Comparison of ENCODE assay signal across 7 mouse cellular contexts in the genomic region with DNA sequence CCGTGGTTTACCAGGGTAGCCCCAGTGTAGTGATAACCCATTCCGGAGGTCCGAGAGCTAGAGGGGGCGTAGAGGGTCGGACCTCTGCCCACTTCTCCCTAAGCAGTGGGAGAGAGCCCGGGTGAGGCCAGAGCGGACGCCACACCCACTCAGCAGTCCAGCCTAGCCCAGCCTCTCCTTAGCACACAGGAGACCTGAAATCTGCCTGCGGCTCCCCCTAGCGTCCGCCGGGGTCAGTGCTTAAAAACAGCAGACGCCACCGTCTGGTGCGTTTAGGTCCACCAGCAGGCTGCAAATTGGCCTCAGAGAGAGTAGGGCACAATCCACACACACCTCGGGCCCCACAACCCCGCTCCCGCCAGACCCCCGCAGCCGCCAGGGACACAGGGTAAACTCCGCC. TPM values are rescaled to one million over a fixed set of nuclear protein-coding genes. Genes with fewer than 3 reads are reported as not detected.
DNase-seq lines count a peak whose midpoint lies in the region; ATAC-seq and TF ChIP-seq lines count a peak whose summit lies in the region.

No protein-coding gene starts in this region.

- H3K27ac ChIP-seq in embryonic facial prominence, embryonic 13.5 days = peak overlapping the region; percentile 63
- peak overlapping the region; percentile 44; the same call in 1 of the 2 replicates for H3K27ac ChIP-seq in limb, embryonic 14.5 days (replicated peaks; ENCODE audit: low read depth, low read length)
- H3K27ac ChIP-seq in midbrain, postnatal 0 days (ENCODE audit: low read depth, low read length) = no peak overlapping the region

- WGBS in embryonic facial prominence, embryonic 13.5 days = 2% methylated on average over 21 of the region's 21 CpGs
- WGBS in limb, embryonic 14.5 days = 0% methylated on average over 16 of the region's 21 CpGs
- 1% methylated on average over 21 of the region's 21 CpGs for WGBS in midbrain, postnatal 0 days

- DNase-seq in adrenal gland, postnatal 4 days (ENCODE audit: low spot score in 2 of 2) = peak; percentile 82 to 85
- peak; percentile 92 for DNase-seq in heart, adult 8-10 months (ENCODE audit: low spot score)
- peak; percentile 87 to 92 for DNase-seq in kidney, adult 8-10 months
- peak; percentile 87 for DNase-seq in limb, embryonic 14.5 days (ENCODE audit: low spot score)
- DNase-seq in midbrain, postnatal 0 days (ENCODE audit: low spot score) = peak; percentile 92
- DNase-seq in spleen, postnatal 10 days (ENCODE audit: low spot score in 2 of 2) = peak; percentile 69 to 87

- peak; percentile 66 for ATAC-seq in embryonic facial prominence, embryonic 13.5 days (ENCODE audit: insufficient number of reproducible peaks, insufficient read depth, low FRiP score, low TSS enrichment, low read depth)
- peak; percentile 86 for ATAC-seq in limb, embryonic 14.5 days (ENCODE audit: low FRiP score, low read depth)
- peak; percentile 78 for ATAC-seq in midbrain, postnatal 0 days (ENCODE audit: low FRiP score)

- H3K4me3 ChIP-seq in embryonic facial prominence, embryonic 13.5 days = peak overlapping the region; percentile 41
- H3K4me3 ChIP-seq in limb, embryonic 14.5 days (replicated peaks; ENCODE audit: low read length) = peak overlapping the region; percentile 32
- peak overlapping the region; percentile 25; the same call in 1 of the 2 replicates for H3K4me3 ChIP-seq in midbrain, postnatal 0 days (ENCODE audit: low read depth, low read length)

- no peaks in the 10 kb centered on the region for H3K9me3 ChIP-seq in embryonic facial prominence, embryonic 13.5 days
- no peaks in the 10 kb centered on the region for H3K9me3 ChIP-seq in limb, embryonic 14.5 days (ENCODE audit: control insufficient read depth, low read length)
- no peaks in the 10 kb centered on the region for H3K9me3 ChIP-seq in midbrain, postnatal 0 days (ENCODE audit: low read length)

- H3K36me3 ChIP-seq in embryonic facial prominence, embryonic 13.5 days = no peaks in the 10 kb centered on the region
- no peaks in the 10 kb centered on the region for H3K36me3 ChIP-seq in limb, embryonic 14.5 days (ENCODE audit: control insufficient read depth, insufficient read depth, low read length)
- H3K36me3 ChIP-seq in midbrain, postnatal 0 days (ENCODE audit: insufficient read depth, low read length) = no peaks in the 10 kb centered on the region

- TF ChIP-seq POLR2A in limb, embryonic 14.5 days (IDR thresholded peaks at IDR 0.05; ENCODE audit: borderline replicate concordance, extremely low read depth, insufficient read depth, insufficient read length) = no peak

- peaks cover 23% of the 10 kb centered on the region for H3K27me3 ChIP-seq in embryonic facial prominence, embryonic 13.5 days
- H3K27me3 ChIP-seq in limb, embryonic 14.5 days (ENCODE audit: control insufficient read depth, insufficient read depth, low read length) = 0 out of 2 replicates have a peak, but pooled peaks cover 5% of the 10 kb centered on the region
- no peaks in the 10 kb centered on the region for H3K27me3 ChIP-seq in midbrain, postnatal 0 days (ENCODE audit: insufficient read depth, low read length)

- H3K4me1 ChIP-seq in embryonic facial prominence, embryonic 13.5 days = peaks cover 51% of the 10 kb centered on the region
- H3K4me1 ChIP-seq in limb, embryonic 14.5 days (ENCODE audit: control insufficient read depth, insufficient read depth, low read length) = peaks cover 25% of the 10 kb centered on the region
- peaks cover 16% of the 10 kb centered on the region; the same call in 1 of the 2 replicates for H3K4me1 ChIP-seq in midbrain, postnatal 0 days (ENCODE audit: insufficient read depth, low read length)

- H3K9ac ChIP-seq in embryonic facial prominence, embryonic 13.5 days = peak overlapping the region; percentile 59
- H3K9ac ChIP-seq in limb, embryonic 14.5 days (ENCODE audit: low read depth, low read length, severe bottlenecking) = peak overlapping the region; percentile 41
- H3K9ac ChIP-seq in midbrain, postnatal 0 days (replicated peaks; ENCODE audit: low read length, poor library complexity, severe bottlenecking) = peak overlapping the region; percentile 39; the same call in 1 of the 2 replicates

- peak overlapping the region; percentile 59 for H3K4me2 ChIP-seq in embryonic facial prominence, embryonic 13.5 days
- peak overlapping the region; percentile 60 for H3K4me2 ChIP-seq in limb, embryonic 14.5 days (replicated peaks; ENCODE audit: low read depth, low read length, severe bottlenecking)
- peak overlapping the region; percentile 59 for H3K4me2 ChIP-seq in midbrain, postnatal 0 days (ENCODE audit: low read depth, low read length, poor library complexity, severe bottlenecking)

- TF ChIP-seq CTCF in midbrain, postnatal 0 days (IDR thresholded peaks at IDR 0.05) = peak; percentile 95

RNA-seq across cellular contexts. Expression of a gene that starts 3.5 kb away (rescaled TPM):
- 10 to 100 TPM in 1 of 2 experiments, 1 to 10 TPM in 1; 9.6 to 10.4 TPM for total RNA-seq in adrenal gland, postnatal 4 days (2021)
- 10.2 and 12.7 TPM in 2 replicates for polyA plus RNA-seq in embryonic facial prominence, embryonic 13.5 days (2015; fragmentation: Nextera tagmentation; extraction: Ambion mirVana)
- total RNA-seq in heart, adult 8-10 months (2022) = 1 to 10 TPM; 2.1 to 3.6 (median 3.0) TPM
- 11.7 and 14.9 TPM in 2 replicates for polyA plus RNA-seq in limb, embryonic 14.5 days (2012; rRNA removed)
- 7.4 and 7.7 TPM in 2 replicates for polyA plus RNA-seq in limb, embryonic 14.5 days (2014; fragmentation: Nextera tagmentation; extraction: Ambion mirVana)
- 2.4 and 3.3 TPM in 2 replicates for total RNA-seq in midbrain, postnatal 0 days (2014; rRNA removed)
- polyA plus RNA-seq in midbrain, postnatal 0 days (2015; fragmentation: Nextera tagmentation; extraction: Ambion mirVana) = 1.7 and 2.8 TPM in 2 replicates

RNA-seq across cellular contexts. Expression of a gene that starts 6.7 kb away (rescaled TPM):
- total RNA-seq in adrenal gland, postnatal 4 days (2021) = 1 to 10 TPM; 1.1 to 3.0 TPM
- polyA plus RNA-seq in embryonic facial prominence, embryonic 13.5 days (2015; fragmentation: Nextera tagmentation; extraction: Ambion mirVana) = 2.0 and 3.4 TPM in 2 replicates
- not detected for total RNA-seq in heart, adult 8-10 months (2022)
- 11.0 and 17.2 TPM in 2 replicates for polyA plus RNA-seq in limb, embryonic 14.5 days (2012; rRNA removed)
- 19.2 and 22.3 TPM in 2 replicates for polyA plus RNA-seq in limb, embryonic 14.5 days (2014; fragmentation: Nextera tagmentation; extraction: Ambion mirVana)
- total RNA-seq in midbrain, postnatal 0 days (2014; rRNA removed) = 4.4 and 6.4 TPM in 2 replicates
- 18.2 and 19.9 TPM in 2 replicates for polyA plus RNA-seq in midbrain, postnatal 0 days (2015; fragmentation: Nextera tagmentation; extraction: Ambion mirVana)

RNA-seq across cellular contexts. Expression of a gene that starts 29.0 kb away (rescaled TPM):
- 10 to 100 TPM; 17.6 to 25.8 TPM for total RNA-seq in adrenal gland, postnatal 4 days (2021)
- polyA plus RNA-seq in embryonic facial prominence, embryonic 13.5 days (2015; fragmentation: Nextera tagmentation; extraction: Ambion mirVana) = 8.1 and 10.6 TPM in 2 replicates
- total RNA-seq in heart, adult 8-10 months (2022) = 10 to 100 TPM; 25.2 to 49.3 (median 41.6) TPM
- polyA plus RNA-seq in limb, embryonic 14.5 days (2012; rRNA removed) = 9.3 and 10.2 TPM in 2 replicates
- polyA plus RNA-seq in limb, embryonic 14.5 days (2014; fragmentation: Nextera tagmentation; extraction: Ambion mirVana) = 10.0 and 11.4 TPM in 2 replicates
- 1.5 and 3.8 TPM in 2 replicates for total RNA-seq in midbrain, postnatal 0 days (2014; rRNA removed)
- polyA plus RNA-seq in midbrain, postnatal 0 days (2015; fragmentation: Nextera tagmentation; extraction: Ambion mirVana) = 0.38 and 0.49 TPM in 2 replicates

RNA-seq across cellular contexts. Expression of a gene that starts 35.8 kb away (rescaled TPM):
- 100 to 1,000 TPM; 127 to 134 TPM for total RNA-seq in adrenal gland, postnatal 4 days (2021)
- polyA plus RNA-seq in embryonic facial prominence, embryonic 13.5 days (2015; fragmentation: Nextera tagmentation; extraction: Ambion mirVana) = 33.7 and 34.6 TPM in 2 replicates
- 10 to 100 TPM; 45.5 to 59.7 (median 53.9) TPM for total RNA-seq in heart, adult 8-10 months (2022)
- 163 and 215 TPM in 2 replicates for polyA plus RNA-seq in limb, embryonic 14.5 days (2012; rRNA removed)
- 37.0 and 39.7 TPM in 2 replicates for polyA plus RNA-seq in limb, embryonic 14.5 days (2014; fragmentation: Nextera tagmentation; extraction: Ambion mirVana)
- total RNA-seq in midbrain, postnatal 0 days (2014; rRNA removed) = 190 and 259 TPM in 2 replicates
- 35.4 and 36.4 TPM in 2 replicates for polyA plus RNA-seq in midbrain, postnatal 0 days (2015; fragmentation: Nextera tagmentation; extraction: Ambion mirVana)
